Mouse (Mus musculus): Measurements from ENCODE around the gene Epo.

The Epo gene

DNA sequence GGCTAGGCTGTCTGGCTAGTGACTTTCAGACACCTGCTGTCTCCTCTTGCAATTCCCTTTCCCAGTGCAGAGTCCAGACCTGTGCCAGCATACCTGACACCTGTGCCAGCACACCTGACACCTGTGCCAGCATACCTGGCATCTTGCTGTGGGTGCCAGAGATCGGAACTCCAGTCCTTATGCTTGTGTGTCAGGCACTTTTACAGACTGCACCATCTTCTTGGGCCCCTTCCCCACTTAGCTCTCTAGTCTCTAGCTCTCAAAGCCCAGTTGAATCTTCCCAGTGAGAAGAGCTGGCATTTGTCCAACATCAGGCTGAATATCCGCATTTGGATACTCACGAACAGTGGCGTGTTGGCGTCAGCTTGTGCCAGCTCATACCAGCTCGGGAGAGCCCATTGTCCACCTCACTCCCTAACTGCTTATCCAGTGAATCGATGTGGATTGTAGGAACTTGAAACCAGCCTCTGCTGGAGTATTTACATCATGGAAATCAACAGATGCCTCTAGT lies 6.3 kb upstream of the Epo start:
- DNase-seq, result no peak

DNA sequence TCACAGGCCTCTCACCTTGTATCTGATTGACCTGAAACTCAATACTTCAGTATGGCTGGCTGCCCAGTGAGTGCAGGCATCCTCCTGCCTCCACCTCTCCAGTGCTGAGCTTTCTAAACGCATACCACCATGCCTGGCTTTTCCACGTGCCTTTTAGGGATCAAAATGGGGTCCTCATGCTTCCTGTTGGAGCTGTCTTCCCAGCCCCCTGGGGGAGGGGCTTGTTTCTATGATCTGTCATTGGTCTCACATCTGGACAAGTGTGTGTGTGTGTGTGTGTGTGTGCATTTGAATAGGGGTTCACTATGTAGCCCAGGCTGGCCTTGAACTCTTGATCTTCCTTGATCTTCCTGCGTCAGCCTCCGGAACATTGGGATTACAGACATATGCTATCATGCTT lies 4.4 kb upstream of the Epo start:
- DNase-seq, result no peak

DNA sequence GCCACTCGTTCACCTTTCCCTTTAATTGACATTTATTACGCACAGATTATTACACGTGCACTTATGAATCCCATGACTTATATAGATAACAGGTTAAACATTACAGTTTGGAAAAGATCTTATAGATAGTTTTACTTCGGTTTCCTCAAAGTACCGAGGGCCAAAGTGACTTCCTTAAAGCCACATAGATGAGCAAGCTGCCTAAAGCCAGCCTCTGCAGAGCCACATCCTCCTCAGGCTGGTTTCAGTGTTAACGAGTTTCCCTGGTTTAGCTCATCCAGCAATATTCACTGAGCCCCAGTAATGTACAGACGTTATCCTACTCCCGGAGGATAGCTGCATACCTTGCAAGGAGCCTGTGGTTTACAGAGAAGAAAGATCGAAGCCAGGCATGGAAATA lies 2.3 kb upstream of the Epo start:
- DNase-seq, result no peak

DNA sequence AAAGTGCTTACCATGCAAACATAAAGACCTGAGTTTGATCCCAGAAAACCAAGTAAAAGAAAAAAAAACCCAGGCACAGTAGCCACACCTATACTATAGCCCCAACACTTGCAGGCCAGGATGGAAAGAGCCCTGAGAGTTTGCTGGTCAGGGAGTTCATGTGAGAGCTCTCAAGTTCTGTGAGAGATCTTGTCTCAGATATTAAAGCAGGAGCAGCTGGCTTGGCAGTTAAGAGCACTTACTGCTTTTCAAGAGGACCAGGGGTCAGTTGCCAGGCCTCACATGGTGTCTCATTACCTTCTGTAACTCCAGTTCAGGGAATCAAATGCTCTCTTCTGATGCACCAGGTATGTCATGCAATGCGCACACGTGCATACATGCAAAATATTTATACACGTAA lies 1.7 kb upstream of the Epo start:
- no peak for DNase-seq

DNA sequence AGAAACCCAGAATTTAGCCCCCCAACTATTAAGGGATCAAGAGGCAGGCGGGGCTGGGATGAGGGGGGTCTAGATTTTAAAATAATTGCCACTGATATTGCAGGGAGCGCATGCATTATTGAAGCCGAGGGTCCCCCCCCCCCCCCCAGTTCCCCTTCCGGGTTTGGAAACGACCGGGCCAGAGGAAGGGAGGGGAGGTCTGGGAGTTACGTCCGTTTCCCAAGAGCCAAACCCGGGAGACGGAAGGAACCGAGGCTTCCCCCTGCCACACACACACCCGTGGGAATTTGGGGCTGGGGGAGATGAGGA lies 280 bp downstream of the Epo start:
- no peak for DNase-seq

DNA sequence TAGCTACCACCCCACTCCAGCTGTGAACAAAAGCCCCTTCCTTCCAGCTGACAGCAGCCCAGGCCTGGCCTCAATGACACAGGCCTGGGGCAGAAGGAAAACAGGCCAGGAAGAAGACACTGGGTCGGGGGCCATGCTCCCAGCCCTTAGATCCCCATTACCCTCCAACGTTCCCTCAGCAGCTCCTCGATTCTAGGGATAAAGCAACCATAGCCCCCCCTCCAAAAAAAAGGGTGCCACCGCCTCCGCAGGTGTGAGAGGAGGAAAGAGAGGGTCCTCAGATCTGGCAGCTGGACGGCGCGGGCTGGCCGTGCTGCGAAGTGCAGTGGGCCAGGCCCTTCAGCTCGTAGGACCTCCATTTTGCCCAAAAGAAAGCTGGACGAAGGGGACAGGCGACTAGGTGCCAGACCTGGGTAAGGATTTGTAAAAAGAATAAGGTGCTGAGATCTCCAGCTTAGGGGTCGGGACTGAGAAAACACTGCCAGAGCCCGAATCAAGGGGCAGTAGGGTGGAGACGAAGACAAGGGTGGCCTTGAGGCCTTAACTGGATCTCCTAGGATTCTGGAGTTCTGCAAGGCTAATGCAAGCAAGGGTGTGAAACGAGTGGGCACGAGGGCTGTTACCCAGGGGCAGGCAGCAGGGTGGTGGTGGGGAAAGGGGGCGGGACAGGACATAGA lies 773 bp downstream of the Epo start:
- peak; percentile 44 for DNase-seq

DNA sequence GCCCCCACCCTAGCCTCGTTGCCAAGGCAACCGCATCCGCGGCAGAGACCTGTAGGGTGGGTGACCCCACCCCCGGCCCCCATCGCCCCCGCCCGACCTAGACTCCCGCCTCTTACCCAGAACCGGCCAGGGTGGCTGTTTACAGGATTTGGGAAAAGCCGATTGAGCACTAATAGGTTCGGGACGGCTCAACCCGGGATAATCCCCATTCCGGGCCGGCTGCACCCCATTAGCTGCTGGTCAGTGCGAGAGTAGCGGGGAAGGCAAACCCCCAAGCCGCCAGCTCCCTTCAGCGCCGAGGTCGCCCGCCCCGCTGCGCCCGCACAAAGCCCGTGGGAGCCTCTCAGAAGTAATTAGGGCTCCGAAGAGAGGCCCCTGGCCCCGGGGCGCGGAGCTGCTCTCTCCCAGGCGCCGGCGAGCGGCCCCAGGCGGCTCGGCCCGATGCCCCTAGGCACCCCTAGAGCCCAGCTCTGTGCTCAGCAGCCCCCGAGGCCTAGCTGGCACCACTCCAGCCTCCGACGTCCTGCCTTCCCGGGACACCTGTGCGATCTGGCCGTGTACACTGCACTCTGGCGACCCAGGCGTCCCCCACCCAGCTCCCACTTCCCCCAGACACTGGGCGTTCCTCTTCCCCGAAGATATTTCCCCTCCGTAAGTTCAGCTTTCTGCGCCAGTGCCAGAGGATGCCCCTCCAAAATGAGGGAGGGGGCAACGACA lies 1.5 kb downstream of the Epo start:
- DNase-seq, result peak; percentile 57

DNA sequence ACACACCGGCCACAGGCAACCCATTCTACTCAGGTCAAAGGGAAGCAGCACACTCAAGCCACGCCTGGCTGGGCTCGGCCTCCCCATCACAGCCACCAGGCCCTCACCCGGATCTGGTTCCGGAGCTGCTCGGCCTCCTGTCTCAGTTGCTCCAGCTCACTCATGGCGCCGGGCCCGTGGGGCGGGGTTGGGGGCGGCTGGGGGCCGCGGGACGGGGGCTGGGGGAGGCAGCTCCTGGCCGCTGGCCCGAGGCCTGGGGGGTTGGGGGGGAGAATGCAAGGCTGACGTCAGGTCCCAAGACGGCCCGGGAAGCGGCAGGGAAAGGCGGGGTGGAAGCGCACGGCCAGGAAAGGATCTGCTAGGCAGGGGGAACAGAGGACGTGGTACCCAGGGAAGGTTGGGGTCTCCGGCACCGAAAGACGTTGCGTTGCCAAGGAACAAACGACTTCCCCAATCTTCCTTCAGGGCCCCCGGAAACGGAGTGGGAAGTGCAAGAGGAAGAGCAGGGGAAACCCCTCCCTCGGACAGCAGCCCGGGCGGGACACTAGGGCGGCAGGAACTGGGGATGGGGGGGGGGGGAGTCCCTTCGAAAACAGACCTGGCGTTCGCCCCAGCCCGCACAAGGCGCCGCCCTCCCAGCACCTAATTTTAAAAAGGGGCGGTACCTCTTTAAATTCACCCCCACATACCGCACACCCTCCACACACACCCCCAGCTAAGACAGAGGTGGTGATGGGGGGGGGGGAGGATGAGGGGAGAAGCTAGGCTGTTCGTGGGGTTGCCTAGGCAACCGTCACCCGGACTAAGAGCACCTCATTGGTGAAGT lies 2.2 kb downstream of the Epo start:
- DNase-seq, result peak; percentile 72

DNA sequence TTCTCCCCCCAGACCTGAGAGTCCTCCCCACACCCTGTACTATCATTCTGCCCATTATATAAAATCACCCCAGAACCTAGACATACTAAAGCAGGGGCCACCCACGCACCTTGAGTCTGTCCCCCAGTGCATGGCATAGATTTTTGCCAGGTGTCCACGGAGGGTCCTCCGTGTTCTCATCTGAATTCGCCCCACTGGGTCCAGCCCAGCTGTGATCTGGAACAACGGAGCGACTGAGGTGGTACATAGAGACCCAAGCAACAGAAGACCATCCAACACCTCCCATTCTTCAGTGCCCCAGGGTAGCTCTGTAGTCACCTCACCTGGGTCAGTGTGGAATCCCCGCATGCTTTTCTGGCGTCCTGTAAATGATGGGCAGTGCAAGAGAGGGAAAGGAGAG lies 3.0 kb downstream of the Epo start:
- DNase-seq, result no peak

DNA sequence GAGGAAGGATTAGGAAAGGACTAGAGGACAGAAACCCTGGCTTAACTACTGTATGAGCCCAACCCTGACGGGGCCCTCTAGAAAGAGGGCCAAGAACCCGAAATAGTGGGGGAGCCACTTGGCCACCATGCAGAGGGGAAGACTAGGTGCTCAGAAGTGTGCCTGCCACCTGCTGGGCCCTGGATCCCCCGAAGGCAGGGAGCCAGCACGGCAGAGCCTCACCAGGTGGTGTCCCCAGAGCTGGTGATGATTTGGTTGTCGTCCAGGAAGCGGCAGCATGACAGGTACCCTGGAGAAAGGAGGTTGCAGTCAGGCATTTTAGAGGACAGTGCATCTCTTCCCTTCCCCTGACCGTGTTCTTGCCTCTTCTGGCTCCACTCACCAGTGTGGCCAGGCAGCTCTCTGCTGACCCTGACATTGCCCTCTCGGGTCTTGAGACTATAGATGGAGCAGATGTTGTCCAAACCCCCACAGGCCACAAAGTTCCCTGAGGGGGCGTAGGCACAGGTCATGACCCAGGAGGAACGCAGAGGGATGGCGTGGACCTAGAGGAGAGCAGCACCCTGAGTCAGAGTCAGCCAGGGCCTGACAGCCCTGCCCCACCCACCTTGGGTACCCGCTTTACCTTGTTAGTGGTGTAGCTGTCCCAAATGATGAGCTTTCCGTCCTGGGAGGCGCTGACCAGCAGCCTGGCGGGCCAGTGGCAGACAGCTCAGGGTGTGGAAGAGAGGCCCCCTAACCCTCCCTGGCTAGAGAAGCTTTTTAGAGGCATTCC lies 3.6 kb downstream of the Epo start:
- DNase-seq, result no peak

DNA sequence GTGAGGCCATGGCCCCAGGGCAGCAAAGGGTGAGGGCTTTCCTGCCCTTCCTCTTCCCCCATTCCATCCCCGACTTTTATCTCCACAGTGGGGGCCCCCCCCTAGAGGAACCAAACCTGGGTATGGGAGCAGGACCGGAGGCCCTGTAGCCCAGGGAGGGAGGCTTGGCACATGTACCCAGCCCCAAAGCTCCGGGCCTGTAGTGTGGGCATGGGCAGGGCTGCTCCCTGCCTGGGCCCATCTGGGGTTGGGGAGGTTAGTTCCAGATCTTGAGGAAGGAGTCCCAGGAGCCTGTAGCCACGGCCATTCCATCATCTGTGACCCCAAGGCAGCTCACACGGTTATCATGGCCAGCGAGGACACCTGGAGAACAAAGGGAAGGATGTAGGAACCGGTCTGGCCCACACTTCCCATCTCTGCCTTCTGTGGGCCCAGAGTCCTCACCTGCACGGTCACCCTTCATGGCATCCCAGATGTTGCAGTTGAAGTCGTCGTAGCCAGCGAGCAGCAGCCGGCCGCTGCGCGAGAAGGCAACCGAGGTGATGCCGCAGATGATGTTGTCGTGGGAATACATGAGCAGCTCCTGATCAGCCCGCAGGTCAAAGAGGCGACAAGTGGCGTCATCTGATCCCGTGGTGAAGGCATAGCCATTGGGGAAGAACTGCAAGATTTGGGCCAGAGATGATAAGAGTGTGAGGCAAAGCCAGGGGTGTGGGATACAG lies 4.6 kb downstream of the Epo start:
- no peak for DNase-seq

DNA sequence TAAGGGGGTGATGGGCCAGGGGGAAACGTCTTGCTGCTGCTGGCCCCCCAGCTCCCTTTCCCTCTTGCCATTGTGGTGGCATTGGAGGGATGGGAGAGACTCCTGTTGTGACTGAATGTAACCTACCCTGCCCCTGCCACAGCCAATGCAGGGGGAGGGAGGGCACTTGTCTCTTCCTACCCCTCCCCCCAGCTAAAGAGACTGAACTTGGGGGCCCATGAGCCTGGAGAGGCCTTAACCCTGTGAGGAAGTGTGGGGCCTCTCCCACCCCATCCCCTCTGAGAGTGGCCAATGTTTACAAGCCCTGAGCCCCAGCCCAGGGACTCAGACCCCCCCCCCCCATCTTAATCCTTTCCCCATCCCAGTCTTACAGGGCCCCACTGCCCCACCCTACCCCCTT lies 5.6 kb downstream of the Epo start:
- no peak for DNase-seq

DNA sequence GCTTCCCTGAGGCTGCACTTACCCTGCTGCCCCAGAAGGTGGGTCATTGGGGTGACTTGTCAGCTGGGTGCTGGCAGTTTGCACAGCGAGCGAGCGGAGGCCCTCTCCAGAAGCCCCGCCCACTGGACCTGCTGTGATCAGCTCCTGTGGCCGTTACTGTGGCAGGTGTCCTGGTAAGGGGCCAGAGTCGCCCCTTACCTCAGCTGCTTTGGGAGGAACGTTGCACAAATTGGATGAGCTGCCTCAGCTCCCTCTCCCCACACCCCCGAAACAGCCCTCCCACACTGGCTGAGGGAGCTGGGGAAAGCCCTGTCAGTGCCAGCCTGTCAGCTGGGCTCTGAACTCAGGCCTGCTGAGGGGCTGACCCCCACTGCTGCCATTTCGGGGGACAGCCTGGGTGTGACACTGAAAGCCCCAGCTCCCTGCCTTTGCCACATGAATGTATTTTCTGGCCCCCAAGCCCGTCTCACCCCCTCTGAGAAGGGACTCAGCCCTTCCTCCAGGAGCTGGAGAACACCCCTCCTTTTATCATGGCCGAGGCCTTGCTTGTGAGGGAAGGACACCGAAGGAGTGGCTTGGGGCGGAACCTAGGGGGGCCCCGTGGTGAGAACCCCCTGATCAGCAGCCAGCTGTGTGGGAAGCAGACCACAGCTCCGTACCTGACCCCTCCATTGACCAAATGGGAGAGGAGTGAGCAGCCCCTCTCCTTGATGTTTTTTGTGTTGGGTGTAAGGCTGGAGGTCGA lies 6.7 kb downstream of the Epo start:
- peak; percentile 74 for DNase-seq

DNA sequence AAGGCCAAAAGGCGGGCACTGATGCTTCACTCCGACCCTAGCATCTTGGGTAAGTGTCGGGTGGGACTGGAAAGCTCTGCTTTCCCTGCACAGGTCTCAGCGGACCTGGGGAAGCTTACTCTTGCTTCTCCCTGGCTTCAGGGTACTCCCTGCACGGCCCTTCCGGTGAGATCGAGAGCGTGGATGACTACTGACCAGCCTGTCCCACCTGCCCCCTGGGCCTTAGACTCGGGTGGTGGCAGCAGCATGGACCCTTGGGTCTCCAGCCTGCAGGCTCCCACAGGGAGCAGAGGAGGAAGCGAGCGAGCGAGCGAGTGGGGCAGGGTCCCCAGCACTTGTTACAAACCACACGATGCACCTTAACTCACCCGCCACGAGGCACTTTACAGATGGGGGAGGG lies 7.5 kb downstream of the Epo start:
- no peak for DNase-seq

DNA sequence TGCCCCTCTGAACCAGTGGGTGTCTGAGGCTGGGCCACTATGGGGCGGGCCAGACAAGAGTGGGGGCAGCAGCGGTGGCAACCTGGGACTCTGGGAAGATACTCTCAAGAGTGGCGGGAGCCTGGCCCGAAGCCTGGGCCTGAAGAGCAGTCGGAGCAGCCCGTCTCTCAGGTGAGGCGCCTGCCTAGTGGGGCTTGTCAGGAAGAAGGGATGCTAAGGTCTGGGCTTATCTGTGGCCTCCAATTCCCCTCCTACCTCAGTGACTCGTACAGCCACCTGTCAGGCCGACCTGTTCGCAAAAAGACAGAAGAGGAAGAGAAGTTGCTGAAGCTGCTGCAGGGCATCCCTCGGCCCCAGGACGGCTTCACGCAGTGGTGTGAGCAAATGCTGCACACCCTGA lies 8.4 kb downstream of the Epo start:
- DNase-seq, result no peak

DNA sequence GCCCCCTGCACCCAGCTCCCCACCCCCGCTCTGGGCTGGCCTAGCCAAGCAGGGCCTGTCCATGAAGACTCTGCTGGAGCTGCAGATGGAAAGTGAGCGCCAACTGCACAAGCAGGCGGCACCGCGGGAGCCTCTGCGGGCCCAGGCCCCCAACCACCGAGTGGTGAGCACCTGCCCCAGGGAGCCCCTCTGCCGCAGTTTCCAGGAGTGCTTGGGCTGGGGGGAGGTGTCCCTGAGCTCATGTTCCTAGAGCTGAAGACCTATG lies 8.9 kb downstream of the Epo start:
- DNase-seq, result no peak

DNA sequence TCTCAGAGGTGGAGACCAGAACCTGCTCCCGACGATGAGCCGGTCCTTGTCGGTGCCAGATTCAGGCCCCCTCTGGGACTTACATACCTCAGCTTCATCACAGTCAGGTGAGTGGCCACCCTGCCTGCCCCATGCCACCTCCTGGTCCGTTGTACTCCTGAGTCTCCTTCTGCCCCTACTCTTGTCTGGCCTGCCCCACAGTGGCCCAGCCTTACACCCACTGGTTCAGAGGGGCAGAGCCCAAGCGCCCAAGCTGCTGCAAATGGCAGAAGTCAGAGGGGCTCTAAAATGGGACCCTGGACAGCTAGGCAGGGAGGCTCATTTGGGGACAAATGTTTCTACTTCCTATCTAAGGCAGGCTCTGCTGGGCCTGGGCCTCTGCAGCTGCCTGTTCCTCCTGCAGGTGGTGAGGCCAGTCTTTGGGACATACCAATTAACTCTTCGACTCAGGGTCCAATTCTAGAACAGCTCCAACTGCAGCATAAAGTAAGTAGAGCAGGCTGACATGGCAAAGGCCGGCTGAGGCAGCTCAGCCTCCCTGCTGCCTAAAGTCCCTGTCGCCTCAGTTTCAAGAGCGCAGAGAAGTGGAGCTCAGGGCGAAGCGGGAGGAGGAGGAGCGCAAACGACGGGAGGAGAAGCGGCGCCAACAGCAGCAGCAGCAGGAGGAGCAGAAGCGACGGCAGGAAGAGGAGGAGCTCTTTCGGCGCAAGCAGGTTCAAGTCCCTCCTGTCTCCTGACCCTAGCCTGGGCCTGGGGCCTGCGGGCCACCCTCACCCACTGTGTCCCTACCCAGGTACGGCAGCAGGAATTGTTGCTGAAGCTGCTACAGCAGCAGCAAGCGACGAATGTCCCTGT lies 9.4 kb downstream of the Epo start:
- no peak for DNase-seq

DNA sequence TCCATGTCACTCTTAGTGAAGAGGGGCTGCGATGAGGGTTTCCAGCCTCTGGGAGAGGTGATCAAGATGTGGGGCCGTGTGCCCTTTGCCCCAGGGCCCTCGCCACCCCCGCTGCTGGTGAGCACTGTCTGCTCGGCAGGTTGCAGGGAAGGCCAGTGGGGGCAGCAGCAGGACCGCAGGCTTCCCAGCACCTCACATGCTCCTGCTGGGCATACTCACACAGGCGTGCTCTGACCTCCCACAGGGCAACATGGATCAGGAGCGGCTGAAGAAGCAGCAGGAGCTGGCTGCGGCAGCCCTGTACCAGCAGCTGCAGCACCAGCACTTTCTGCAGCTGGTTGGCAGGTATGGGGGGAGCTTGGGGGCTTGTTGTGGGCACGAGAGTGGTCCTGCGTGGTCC lies 10.3 kb downstream of the Epo start:
- DNase-seq, result no peak

DNA sequence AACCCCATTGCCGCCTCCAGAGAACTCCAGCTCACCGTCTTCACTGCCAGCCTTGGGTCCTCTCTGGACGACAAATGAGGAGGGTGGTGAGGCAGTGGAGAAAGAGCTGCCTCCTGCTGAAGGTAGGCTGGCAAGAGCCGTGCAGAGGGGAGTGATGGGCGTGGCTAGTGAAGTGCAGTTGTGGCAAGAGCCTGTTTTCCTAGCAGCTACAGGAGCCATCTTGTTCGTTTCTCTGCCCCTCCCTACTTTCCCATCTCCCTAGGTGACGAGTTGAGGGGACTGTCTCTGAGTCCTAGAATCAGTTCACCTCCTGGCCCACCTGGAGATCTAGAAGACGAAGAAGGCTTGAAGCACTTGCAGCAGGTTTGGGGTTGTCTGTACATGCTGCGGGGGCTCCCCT lies 11.2 kb downstream of the Epo start:
- DNase-seq, result no peak

DNA sequence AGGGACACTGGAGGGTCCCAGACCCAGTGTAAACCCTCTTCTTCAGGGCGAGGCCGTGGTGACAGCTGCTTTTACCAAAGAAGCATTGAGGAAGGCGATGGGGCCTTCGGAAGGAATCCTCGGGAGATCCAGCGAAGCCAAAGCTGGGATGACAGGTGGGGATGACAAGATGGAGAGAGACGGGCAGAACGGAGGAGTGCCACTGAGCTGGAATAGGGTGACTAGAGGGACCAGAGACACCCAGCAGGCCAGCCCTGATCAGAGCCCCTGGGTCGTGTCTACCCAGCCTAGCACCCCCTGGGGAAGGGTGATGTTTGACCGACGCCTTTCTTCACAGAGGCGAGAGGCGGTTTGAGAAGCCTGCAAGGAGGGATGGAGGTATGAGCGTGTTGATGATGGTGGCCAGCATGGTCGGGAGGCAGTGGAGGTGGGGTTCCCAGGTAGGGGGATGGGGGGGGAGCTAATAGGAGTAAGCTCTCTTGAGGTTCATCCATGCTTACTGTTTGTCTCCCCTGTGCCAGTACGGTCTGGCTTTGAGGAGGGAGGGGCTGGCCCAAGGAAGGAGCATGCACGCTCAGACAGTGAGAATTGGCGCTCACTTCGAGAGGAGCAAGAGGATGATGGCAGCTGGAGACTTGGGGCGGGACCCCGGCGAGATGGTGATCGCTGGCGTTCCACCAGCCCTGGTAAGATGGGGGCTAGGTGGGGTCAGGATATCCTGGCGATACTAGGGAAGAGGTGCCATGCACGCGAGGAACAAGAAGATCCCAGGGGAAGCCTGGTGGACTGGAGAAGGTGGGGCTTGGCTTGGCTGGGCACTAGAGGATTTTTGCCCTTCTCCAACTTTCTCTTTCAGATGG lies 13.1 kb downstream of the Epo start:
- DNase-seq, result no peak
